Mouse (Mus musculus) lung, embryonic 16.5 days (tissue): ENCODE measurements at regions not wholly inside any gene's neighbourhood (a gene's known extent, or its start where the extent isn't known, plus 50 kb on each side); places are given as distances from the start of the nearest gene placed in this dataset.
"Not testable (repeated sequence)": the region's sequence is repeated elsewhere in the genome, so short reads cannot be mapped to it uniquely, and the experiment has no call there.

ENCODE experiments used
- ATAC-seq: fragments of 200-750 bp; cut with Nextera tagmentation; 2 replicates; pipeline ENCODE4 v1.8.0; 2017; ENCODE audit warnings: low read depth, mild to moderate bottlenecking, moderate library complexity
- H3K27ac ChIP-seq: fragments of 300-500 bp; sonication (generic); 2 replicates; pipeline ENCODE4 v1.5.1; 2014; ENCODE audit warnings: mild to moderate bottlenecking, control low read depth, low read length
- H3K27me3 ChIP-seq: fragments of 300-500 bp; sonication (generic); 2 replicates; pipeline ENCODE4 v1.6.1; 2014; ENCODE audit warnings: low read depth, low read length, mixed read lengths; ENCODE audit not compliant: control insufficient read depth, insufficient read depth
- H3K36me3 ChIP-seq: fragments of 300-500 bp; sonication (generic); 2 replicates; pipeline ENCODE4 v1.6.1; 2014; ENCODE audit warnings: low read length; ENCODE audit not compliant: control insufficient read depth, insufficient read depth
- H3K4me1 ChIP-seq: fragments of 300-500 bp; sonication (generic); replicated peaks from 2 replicates; pipeline ENCODE4 v1.6.1; 2014; ENCODE audit warnings: low read length, mixed read lengths; ENCODE audit not compliant: control insufficient read depth, insufficient read depth
- H3K4me2 ChIP-seq: fragments of 300-500 bp; sonication (generic); 2 replicates; pipeline ENCODE4 v1.6.1; 2014; ENCODE audit warnings: low read depth, low read length, control low read depth
- H3K4me3 ChIP-seq: fragments of 300-500 bp; sonication (generic); 2 replicates; pipeline ENCODE4 v1.5.1; 2014; ENCODE audit warnings: mild to moderate bottlenecking, low read length, control low read depth
- H3K9ac ChIP-seq: fragments of 300-500 bp; sonication (generic); 2 replicates; pipeline ENCODE4 v1.6.1; 2014; ENCODE audit warnings: low read length, control low read depth
- H3K9me3 ChIP-seq: fragments of 300-500 bp; sonication (generic); 2 replicates; pipeline ENCODE4 v1.6.1; 2016; ENCODE audit warnings: low read length; ENCODE audit not compliant: control insufficient read depth
- WGBS: fragments of 180-500 bp; shearing (Covaris S2); extraction: QIAGEN DNeasy Blood & Tissue Kit; methylation state at CpG from one replicate; pipeline ENCODE4 v1.1.7; 2014; 5-methylcytosine and 5-hydroxymethylcytosine counted together

- Histone ChIP-seq H3K27me3 (no peaks in the 10 kb centered on the region), H3K36me3 (no peaks in the 10 kb centered on the region), H3K9ac (no peak overlapping the region), H3K4me1 (no peaks in the 10 kb centered on the region), H3K27ac (peak overlapping the region; percentile 49), H3K9me3 (no peaks in the 10 kb centered on the region), H3K4me3 (no peak overlapping the region), H3K4me2 (no peak overlapping the region)
- 41% methylated on average over 6 of the region's 6 CpGs for WGBS
- peak; percentile 80 for ATAC-seq
Observed at GRCm38 (mm10) chr12:67722033-67722800, 499.9 kb upstream of the Mdga2 start.

- Histone ChIP-seq H3K27ac (peak overlapping the region; percentile 39), H3K4me3 (no peak overlapping the region), H3K9me3 (no peaks in the 10 kb centered on the region), H3K27me3 (no peaks in the 10 kb centered on the region), H3K36me3 (no peaks in the 10 kb centered on the region), H3K4me1 (no peaks in the 10 kb centered on the region), H3K4me2 (no peak overlapping the region), H3K9ac (no peak overlapping the region)
- ATAC-seq: peak; percentile 79
- 64% methylated on average over 4 of the region's 4 CpGs for WGBS
Observed at GRCm38 (mm10) chr12:67721146-67721928, 499.0 kb upstream of the Mdga2 start.

GRCm38 (mm10) chr12:67712396-67712795 is 490.0 kb upstream of the Mdga2 start:
- H3K4me1 ChIP-seq, H3K4me2 ChIP-seq, H3K27me3 ChIP-seq, H3K9me3 ChIP-seq, ATAC-seq, H3K9ac ChIP-seq, H3K36me3 ChIP-seq, H3K27ac ChIP-seq, H3K4me3 ChIP-seq: not testable (repeated sequence)
- 67% methylated on average over 1 of the region's 1 CpGs for WGBS
